Mouse (Mus musculus): Measurements from ENCODE around the gene Prss43.
A peak's percentile ranks its signal among the peaks of the same experiment; 100 is the strongest.

The Prss43 gene

GRCm38 (mm10) chr9:110840905-110841304, 14.4 kb downstream of the Prss43 start:
- DNase-seq (ENCODE audit: low spot score in 2 of 2) = no peak

GRCm38 (mm10) chr9:110841438-110841837, 14.9 kb downstream of the Prss43 start:
- no peak for DNase-seq (ENCODE audit: low spot score in 2 of 2)

GRCm38 (mm10) chr9:110844206-110844605, 17.7 kb downstream of the Prss43 start, which contains the start of gene Prss46:
Gene Prss46 (plus strand): TSS chr9:110844506.
- no peak for DNase-seq (ENCODE audit: low spot score in 2 of 2)

GRCm38 (mm10) chr9:110849162-110849561, 22.7 kb downstream of the Prss43 start:
- DNase-seq (ENCODE audit: low spot score in 2 of 2) = no peak

- no peak for DNase-seq (ENCODE audit: low spot score in 2 of 2)
Measured at GRCm38 (mm10) chr9:110855903-110856302, 29.4 kb downstream of the Prss43 start.

GRCm38 (mm10) chr9:110856920-110857319, 30.4 kb downstream of the Prss43 start:
- no peak for DNase-seq (ENCODE audit: low spot score in 2 of 2)

- no peak for DNase-seq (ENCODE audit: low spot score in 2 of 2)
Measured at GRCm38 (mm10) chr9:110857781-110858472, 31.4 kb downstream of the Prss43 start, which contains the start of gene Prss50. Gene Prss50 (plus strand): TSS chr9:110857967.

GRCm38 (mm10) chr9:110858523-110858922, 32.0 kb downstream of the Prss43 start:
- no peak for DNase-seq (ENCODE audit: low spot score in 2 of 2)

- DNase-seq (ENCODE audit: low spot score in 2 of 2) = no peak
Measured at GRCm38 (mm10) chr9:110858967-110859596, 32.6 kb downstream of the Prss43 start.

GRCm38 (mm10) chr9:110871030-110871429, 44.5 kb downstream of the Prss43 start:
- no peak for DNase-seq (ENCODE audit: low spot score in 2 of 2)

- no peak for DNase-seq (ENCODE audit: low spot score in 2 of 2)
Measured at GRCm38 (mm10) chr9:110873681-110874659, 47.5 kb downstream of the Prss43 start.

- DNase-seq (ENCODE audit: low spot score in 2 of 2) = no peak
Measured at GRCm38 (mm10) chr9:110874660-110875191, 48.2 kb downstream of the Prss43 start.

- no peak for DNase-seq (ENCODE audit: low spot score in 2 of 2)
Measured at GRCm38 (mm10) chr9:110875288-110875695, 48.8 kb downstream of the Prss43 start.

GRCm38 (mm10) chr9:110877353-110877752, 50.9 kb downstream of the Prss43 start:
- DNase-seq (ENCODE audit: low spot score in 2 of 2) = no peak

GRCm38 (mm10) chr9:110877888-110878287, 51.4 kb downstream of the Prss43 start:
- DNase-seq (ENCODE audit: low spot score in 2 of 2) = peak in 1 of 2 experiments; percentile 56

GRCm38 (mm10) chr9:110879191-110879920, 52.9 kb downstream of the Prss43 start, which contains the start of gene Als2cl:
Gene Als2cl (plus strand): TSS chr9:110879870.
- no peak for DNase-seq (ENCODE audit: low spot score in 2 of 2)

GRCm38 (mm10) chr9:110879998-110880561, 53.6 kb downstream of the Prss43 start, which contains the start of gene Tmie:
Gene Tmie (minus strand): TSS chr9:110880113.
- DNase-seq (ENCODE audit: low spot score in 2 of 2) = peak; percentile 74 to 78

GRCm38 (mm10) chr9:110880772-110881171, 54.3 kb downstream of the Prss43 start:
- DNase-seq (ENCODE audit: low spot score in 2 of 2) = peak; percentile 57 to 76
